9 mouse cellular contexts compared by ENCODE assay signal in the genomic region with DNA sequence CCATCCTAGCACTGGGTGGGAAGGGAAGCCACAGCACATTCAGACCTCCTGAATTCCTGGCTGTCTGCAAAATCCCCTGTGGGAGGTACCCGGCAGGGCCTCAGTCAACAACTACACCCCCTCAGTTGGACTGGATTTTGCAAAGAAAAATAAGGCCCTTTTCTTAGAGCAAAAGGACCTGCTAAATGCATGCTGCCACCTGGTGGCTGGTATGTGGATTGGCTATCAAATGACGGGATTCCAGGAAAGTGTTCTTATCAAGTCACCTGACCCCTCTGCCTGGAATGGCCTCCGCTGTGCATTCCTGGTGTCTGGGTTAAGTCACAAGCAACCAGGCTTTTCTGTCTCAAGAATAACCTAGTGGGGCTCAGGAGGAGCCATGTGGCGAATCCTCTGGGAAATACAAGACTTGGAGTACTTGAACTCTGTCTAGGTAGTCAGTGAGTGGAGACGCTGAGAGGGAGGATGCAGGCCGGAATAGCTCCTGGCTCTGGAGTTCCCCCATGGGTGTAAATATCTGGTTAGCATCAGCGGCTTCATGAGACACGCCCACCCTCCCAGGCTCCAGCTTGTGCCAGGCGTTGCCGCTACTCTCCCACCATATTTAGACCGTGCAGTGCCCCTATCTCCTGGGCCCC. TPM values are rescaled to one million over a fixed set of nuclear protein-coding genes. Genes with fewer than 3 reads are reported as not detected.
A peak's percentile ranks its signal among the peaks of the same experiment; 100 is the strongest.
DNase-seq lines count a peak whose midpoint lies in the region; ATAC-seq and TF ChIP-seq lines count a peak whose summit lies in the region.
"Had no signal": no experiment of that assay in that cellular context is flagged by ENCODE, and none has a peak within 500 bp of the region (broad histone marks: within the 10 kb centered on the region; RNA-seq: fewer than 3 reads in every experiment).

No protein-coding gene starts in this region.

- DNase-seq in Muller cell, postnatal 12 days (ENCODE audit: inconsistent ontology term) = peak; percentile 82
- peak; percentile 66 to 72 for DNase-seq in cerebellum, adult 18-20 months
- peak; percentile 84 for DNase-seq in hindbrain, embryonic 11.5 days (ENCODE audit: low spot score)
- DNase-seq in layer of hippocampus, postnatal 10 days (ENCODE audit: low spot score in 2 of 2) = peak; percentile 69 to 72
- DNase-seq in lung, postnatal 0 days (ENCODE audit: low spot score) = peak; percentile 93
- peak; percentile 57 for DNase-seq in right cerebral cortex, adult 18-20 months
- DNase-seq in urinary bladder, postnatal 25 days (ENCODE audit: low spot score) = peak; percentile 76

- peak; percentile 69 for ATAC-seq in frontal cortex, adult (ENCODE audit: low TSS enrichment)
- peak; percentile 27; the same call in 1 of the 2 replicates for ATAC-seq in hindbrain, embryonic 11.5 days (ENCODE audit: low FRiP score)
- peak; percentile 80 for ATAC-seq in lung, postnatal 0 days

- 0 out of 2 replicates have a peak overlapping the region, but pooled peaks have one; percentile 19 for H3K27ac ChIP-seq in hindbrain, embryonic 11.5 days (ENCODE audit: low read depth, low read length)
- H3K27ac ChIP-seq in lung, postnatal 0 days (ENCODE audit: low read length) = peak overlapping the region; percentile 80

- WGBS in hindbrain, embryonic 11.5 days = 37% methylated on average over 11 of the region's 11 CpGs
- WGBS in lung, postnatal 0 days = 28% methylated on average over 10 of the region's 11 CpGs

- TF ChIP-seq EP300 in lung, postnatal 0 days (IDR thresholded peaks at IDR 0.05) = peak; percentile 96

- peak; percentile 97 for TF ChIP-seq CTCF in lung, postnatal 0 days (IDR thresholded peaks at IDR 0.05)

- H3K4me3 ChIP-seq in hindbrain, embryonic 11.5 days (ENCODE audit: low read depth, low read length) = no peak overlapping the region
- H3K4me3 ChIP-seq in lung, postnatal 0 days (ENCODE audit: low read depth, low read length) = no peak overlapping the region
- H3K4me3 ChIP-seq: megakaryocyte, embryonic 14.5 days had no signal

- H3K9me3 ChIP-seq in hindbrain, embryonic 11.5 days (ENCODE audit: control insufficient read depth, low read length) = no peaks in the 10 kb centered on the region
- no peaks in the 10 kb centered on the region for H3K9me3 ChIP-seq in lung, postnatal 0 days (ENCODE audit: low read length)
- H3K9me3 ChIP-seq: megakaryocyte, embryonic 14.5 days had no signal

- H3K36me3 ChIP-seq in hindbrain, embryonic 11.5 days (ENCODE audit: control insufficient read depth, insufficient read depth, low read length) = peaks cover 10% of the 10 kb centered on the region; the same call in 1 of the 2 replicates
- H3K36me3 ChIP-seq in lung, postnatal 0 days (ENCODE audit: insufficient read depth, low read length) = peaks cover 13% of the 10 kb centered on the region; the same call in 1 of the 2 replicates

- no peaks in the 10 kb centered on the region for H3K4me1 ChIP-seq in hindbrain, embryonic 11.5 days (replicated peaks; ENCODE audit: control insufficient read depth, insufficient read depth, low read length)
- no peaks in the 10 kb centered on the region for H3K4me1 ChIP-seq in lung, postnatal 0 days (ENCODE audit: insufficient read depth, low read depth, low read length)

- H3K27me3 ChIP-seq in hindbrain, embryonic 11.5 days (ENCODE audit: control insufficient read depth, insufficient read depth, low read length) = no peaks in the 10 kb centered on the region
- no peaks in the 10 kb centered on the region for H3K27me3 ChIP-seq in lung, postnatal 0 days (replicated peaks; ENCODE audit: insufficient read depth, low read length)

- H3K4me2 ChIP-seq in hindbrain, embryonic 11.5 days (replicated peaks; ENCODE audit: low read depth, low read length) = no peak overlapping the region
- no peak overlapping the region; the same call in 1 of the 2 replicates for H3K4me2 ChIP-seq in lung, postnatal 0 days (replicated peaks; ENCODE audit: low read depth, low read length)

- H3K9ac ChIP-seq in hindbrain, embryonic 11.5 days (ENCODE audit: low read depth, low read length) = no peak overlapping the region
- no peak overlapping the region for H3K9ac ChIP-seq in lung, postnatal 0 days (replicated peaks; ENCODE audit: low read depth)

RNA-seq across cellular contexts. Expression of a gene that starts 8.2 kb away (rescaled TPM):
- polyA plus RNA-seq in hindbrain, embryonic 11.5 days (2014; fragmentation: Nextera tagmentation; extraction: Ambion mirVana) = 79.4 and 80.3 TPM in 2 replicates
- total RNA-seq in layer of hippocampus, postnatal 10 days (2021) = 1 to 10 TPM; 5.8 to 6.3 TPM
- 72.1 and 82.0 TPM in 2 replicates for polyA plus RNA-seq in lung, postnatal 0 days (2015; fragmentation: Nextera tagmentation; extraction: Ambion mirVana)

RNA-seq across cellular contexts. Expression of a gene that starts 38.4 kb away (rescaled TPM):
- 2.9 and 3.6 TPM in 2 replicates for polyA plus RNA-seq in hindbrain, embryonic 11.5 days (2014; fragmentation: Nextera tagmentation; extraction: Ambion mirVana)
- total RNA-seq in layer of hippocampus, postnatal 10 days (2021) = 1 to 10 TPM; 2.6 to 3.0 TPM
- 26.4 and 29.6 TPM in 2 replicates for polyA plus RNA-seq in lung, postnatal 0 days (2015; fragmentation: Nextera tagmentation; extraction: Ambion mirVana)

RNA-seq across cellular contexts. Expression of a gene that starts 40.0 kb away (rescaled TPM):
- not detected in 2 replicates for polyA plus RNA-seq in hindbrain, embryonic 11.5 days (2014; fragmentation: Nextera tagmentation; extraction: Ambion mirVana)
- not detected for total RNA-seq in layer of hippocampus, postnatal 10 days (2021)
- polyA plus RNA-seq in lung, postnatal 0 days (2015; fragmentation: Nextera tagmentation; extraction: Ambion mirVana) = not detected in 2 replicates

Comparison
In these comparisons a context has a peak if more than half of its experiments do, and no peak if none do; other contexts are left out.
1. ATAC-seq: peak in every context shown above with its lines; median percentile 80 in lung, postnatal 0 days; 69 in frontal cortex, adult; 27 in hindbrain, embryonic 11.5 days.